Mouse (Mus musculus) liver, embryonic 14.5 days (tissue): Measurements from ENCODE around the gene Fen1. TPM values are rescaled to one million over a fixed set of nuclear protein-coding genes. Genes with fewer than 3 reads are reported as not detected.

Experiments
- ATAC-seq: fragments of 200-750 bp; cut with Nextera tagmentation; 2 replicates; pipeline ENCODE4 v1.8.0; 2017; ENCODE audit warnings: moderate number of reproducible peaks, mild to moderate bottlenecking, moderate library complexity; ENCODE audit not compliant: insufficient read depth
- DNase-seq, 3 experiments: peaks; one replicate each; pipeline ENCODE4 v3.0.0-alpha.2; 2012 to 2013; ENCODE audit warnings: low read depth in 3 of 3, low spot score in 3 of 3
- H3K27ac ChIP-seq: fragments of 300-500 bp; sonication (generic); 2 replicates; pipeline ENCODE4 v1.5.1; 2014; ENCODE audit warnings: moderate library complexity, mild to moderate bottlenecking, control low read depth, inconsistent platforms
- H3K27me3 ChIP-seq: fragments of 300-500 bp; sonication (generic); 2 replicates; pipeline ENCODE4 v1.6.1; 2014; ENCODE audit warnings: mild to moderate bottlenecking, low read length, moderate library complexity; ENCODE audit not compliant: control insufficient read depth, insufficient read depth
- H3K36me3 ChIP-seq: fragments of 300-500 bp; sonication (generic); replicated peaks from 2 replicates; pipeline ENCODE4 v1.6.1; 2014; ENCODE audit warnings: low read depth; ENCODE audit not compliant: control insufficient read depth, insufficient read depth
- H3K4me1 ChIP-seq, 2 experiments: fragments of 200-500 bp in 1 of 2; fragments of 300-500 bp in 1 of 2; sonication (generic) in 1 of 2; replicated peaks; 2 replicates each; pipeline ENCODE4 v1.6.1; 2012 to 2014; ENCODE audit warnings: antibody characterized with exemption in 1 of 2, inconsistent platforms in 1 of 2, low read length in 1 of 2; ENCODE audit not compliant: control insufficient read depth in 2 of 2, insufficient read depth in 2 of 2
- H3K4me2 ChIP-seq: fragments of 300-500 bp; sonication (generic); 2 replicates; pipeline ENCODE4 v1.6.1; 2014; ENCODE audit warnings: low read depth, mild to moderate bottlenecking, control low read depth, moderate library complexity
- H3K4me3 ChIP-seq, 2 experiments: fragments of 200-500 bp in 1 of 2; fragments of 300-500 bp in 1 of 2; sonication (generic) in 1 of 2; 2 replicates each; pipeline ENCODE4 v1.5.1; 2012 to 2014; ENCODE audit warnings: low read depth in 2 of 2, low read length in 2 of 2, mild to moderate bottlenecking in 2 of 2, control low read depth in 1 of 2, inconsistent platforms in 1 of 2, moderate library complexity in 1 of 2; ENCODE audit not compliant: insufficient read depth in 1 of 2
- H3K9ac ChIP-seq: fragments of 300-500 bp; sonication (generic); replicated peaks from 2 replicates; pipeline ENCODE4 v1.6.1; 2014; ENCODE audit warnings: mild to moderate bottlenecking, control low read depth, moderate library complexity
- H3K9me3 ChIP-seq: fragments of 300-500 bp; sonication (generic); 2 replicates; pipeline ENCODE4 v1.6.1; 2016; ENCODE audit warnings: low read length, mixed read lengths; ENCODE audit not compliant: control insufficient read depth
- CTCF ChIP-seq: IDR thresholded peaks from 2 replicates; pipeline ENCODE4 v1.5.1; 2016; ENCODE audit warnings: antibody characterized with exemption, low read depth, control low read depth
- EP300 ChIP-seq: IDR thresholded peaks from 2 replicates; pipeline ENCODE4 v1.6.1; 2016; ENCODE audit warnings: antibody characterized with exemption, low read depth
- WGBS: fragments of 180-500 bp; shearing (Covaris S2); extraction: QIAGEN DNeasy Blood & Tissue Kit; methylation state at CpG from one replicate; pipeline ENCODE4 v1.1.7; 2014; ENCODE audit not compliant: insufficient replicate concordance; 5-methylcytosine and 5-hydroxymethylcytosine counted together
- polyA plus RNA-seq, 2 experiments: library from polyadenylated mRNA; depleted of rRNA in 1 of 2; stranded (reverse) in 1 of 2; unstranded in 1 of 2; fragments of >200 nt; fragmentation: Nextera tagmentation in 1 of 2; extraction: Ambion mirVana in 1 of 2; gene quantifications; 2 replicates each; pipeline versions ENCODE4 v1.2.1 to v1.2.3; 2012 to 2014

The Fen1 gene
- polyA plus RNA-seq, 2 experiments = 75.8 to 131 TPM

GRCm38 (mm10) chr19:10235784-10236565 is 32.0 kb upstream of the Fen1 start:
- 45% methylated on average over 9 of the region's 9 CpGs for WGBS
- H3K4me2 ChIP-seq = no peak overlapping the region; the same call in 1 of the 2 replicates
- H3K9me3 ChIP-seq = no peaks in the 10 kb centered on the region
- H3K27me3 ChIP-seq = peaks cover 7% of the 10 kb centered on the region
- no peak overlapping the region for H3K4me3 ChIP-seq
- H3K36me3 ChIP-seq = no peaks in the 10 kb centered on the region
- H3K9ac ChIP-seq = no peak overlapping the region
- ATAC-seq (peak; percentile 63), DNase-seq (peak in 1 of 3 experiments; percentile 19)
- no peak overlapping the region for H3K27ac ChIP-seq
- peaks cover 3 to 30% of the 10 kb centered on the region in 2 experiments; a peak in 2 of 4 replicates for H3K4me1 ChIP-seq
- TF ChIP-seq EP300 = no peak
- no peak for TF ChIP-seq CTCF

GRCm38 (mm10) chr19:10232327-10233017 is 28.5 kb upstream of the Fen1 start:
- Histone ChIP-seq H3K27ac (no peak overlapping the region), H3K36me3 (no peaks in the 10 kb centered on the region), H3K9me3 (no peaks in the 10 kb centered on the region), H3K4me3 (no peak overlapping the region), H3K4me1 (peaks cover 0 to 14% of the 10 kb centered on the region in 2 experiments; a peak in 2 of 4 replicates), H3K9ac (no peak overlapping the region), H3K4me2 (no peak overlapping the region), H3K27me3 (no peaks in the 10 kb centered on the region)
- ATAC-seq (no peak), DNase-seq (no peak)
- TF ChIP-seq EP300 (no peak), CTCF (no peak)
- 49% methylated on average over 9 of the region's 9 CpGs for WGBS

GRCm38 (mm10) chr19:10231871-10232270 is 27.9 kb upstream of the Fen1 start:
- no peak for TF ChIP-seq EP300
- TF ChIP-seq CTCF = no peak
- H3K27ac ChIP-seq = no peak overlapping the region

GRCm38 (mm10) chr19:10231016-10231415 is 27.0 kb upstream of the Fen1 start:
- Histone ChIP-seq H3K4me3 (no peak overlapping the region), H3K4me1 (peaks cover 0 to 12% of the 10 kb centered on the region in 2 experiments; a peak in 2 of 4 replicates)
- ATAC-seq = no peak

More at GRCm38 (mm10) chr19:10231871-10232270, 27.9 kb upstream of the Fen1 start:
- Histone ChIP-seq H3K4me2 (no peak overlapping the region), H3K4me1 (peaks cover 0 to 14% of the 10 kb centered on the region in 2 experiments; a peak in 2 of 4 replicates), H3K9ac (no peak overlapping the region), H3K9me3 (no peaks in the 10 kb centered on the region), H3K4me3 (no peak overlapping the region), H3K36me3 (no peaks in the 10 kb centered on the region), H3K27me3 (no peaks in the 10 kb centered on the region)
- no peak for ATAC-seq
- 22% methylated on average over 5 of the region's 5 CpGs for WGBS
- no peak for DNase-seq

GRCm38 (mm10) chr19:10225767-10226166 is 21.8 kb upstream of the Fen1 start:
- no peak overlapping the region for H3K4me2 ChIP-seq
- 53% methylated on average over 4 of the region's 4 CpGs for WGBS
- H3K27ac ChIP-seq = no peak overlapping the region
- DNase-seq (no peak), ATAC-seq (no peak)
- no peaks in the 10 kb centered on the region for H3K9me3 ChIP-seq
- H3K36me3 ChIP-seq = no peaks in the 10 kb centered on the region
- peaks cover 0 to 8% of the 10 kb centered on the region in 2 experiments; a peak in 1 of 4 replicates for H3K4me1 ChIP-seq
- H3K4me3 ChIP-seq = no peak overlapping the region
- H3K9ac ChIP-seq = no peak overlapping the region
- TF ChIP-seq EP300 (no peak), CTCF (no peak)
- no peaks in the 10 kb centered on the region for H3K27me3 ChIP-seq

More at GRCm38 (mm10) chr19:10231016-10231415, 27.0 kb upstream of the Fen1 start:
- no peak for DNase-seq
- no peaks in the 10 kb centered on the region for H3K36me3 ChIP-seq
- H3K9me3 ChIP-seq = no peaks in the 10 kb centered on the region
- no peak overlapping the region for H3K4me2 ChIP-seq
- no peaks in the 10 kb centered on the region for H3K27me3 ChIP-seq
- 33% methylated on average over 7 of the region's 7 CpGs for WGBS
- no peak overlapping the region for H3K27ac ChIP-seq
- no peak overlapping the region for H3K9ac ChIP-seq
- TF ChIP-seq EP300 (no peak), CTCF (no peak)
